Mouse (Mus musculus) retina, postnatal 7 days (tissue): ENCODE data around the gene Fstl3.

Experiments used
- DNase-seq: peaks from one replicate; pipeline ENCODE4 v3.0.0-alpha.2; 2012; ENCODE audit warnings: low read depth, low spot score

The Fstl3 gene

DNA sequence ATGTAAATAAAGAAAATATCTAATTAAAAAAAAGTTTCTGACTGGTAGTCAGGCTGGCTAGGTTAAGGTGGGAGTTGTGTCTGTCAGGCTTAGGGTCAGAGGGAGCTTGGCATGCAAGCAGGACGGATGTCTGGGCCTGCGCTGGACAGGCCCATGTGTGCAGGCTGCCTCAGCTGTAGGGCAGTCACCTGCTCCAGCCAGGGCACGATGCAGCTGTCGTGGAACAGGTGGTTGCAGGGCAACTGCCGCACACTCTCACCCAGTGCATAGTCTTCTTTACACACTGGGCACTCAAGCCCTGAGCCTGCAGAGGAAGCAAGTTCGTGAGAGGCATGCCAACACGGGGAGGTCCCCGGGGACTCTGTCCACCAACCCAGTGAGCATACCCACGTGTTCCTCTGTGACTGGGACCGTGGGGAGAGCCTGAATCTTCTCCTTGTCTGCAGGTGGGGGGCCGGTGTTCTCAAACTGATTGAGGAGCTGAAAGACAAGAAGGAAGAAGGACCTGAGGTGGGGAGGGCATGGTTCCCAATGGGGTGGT, 16.4 kb upstream of the Fstl3 start:
- DNase-seq: no peak

DNA sequence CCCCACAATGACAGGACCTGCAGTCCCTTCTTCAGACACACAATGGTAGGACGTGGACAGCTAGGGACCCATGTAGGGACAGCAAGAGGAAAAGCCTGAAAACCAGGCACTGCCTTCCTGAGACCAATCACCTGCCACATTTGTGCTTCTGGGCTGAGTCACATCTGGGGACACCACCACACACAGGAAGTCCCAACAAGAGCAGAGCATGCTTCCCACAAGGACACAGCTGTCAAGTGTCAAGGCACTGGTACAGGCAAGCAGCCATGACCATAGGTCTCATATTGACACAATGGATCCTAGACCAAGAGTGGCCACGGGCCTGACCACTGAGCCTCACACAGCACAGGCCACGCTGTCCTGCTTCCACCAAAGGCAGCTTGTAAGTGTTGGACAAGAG, 14.2 kb upstream of the Fstl3 start:
- no peak for DNase-seq

DNA sequence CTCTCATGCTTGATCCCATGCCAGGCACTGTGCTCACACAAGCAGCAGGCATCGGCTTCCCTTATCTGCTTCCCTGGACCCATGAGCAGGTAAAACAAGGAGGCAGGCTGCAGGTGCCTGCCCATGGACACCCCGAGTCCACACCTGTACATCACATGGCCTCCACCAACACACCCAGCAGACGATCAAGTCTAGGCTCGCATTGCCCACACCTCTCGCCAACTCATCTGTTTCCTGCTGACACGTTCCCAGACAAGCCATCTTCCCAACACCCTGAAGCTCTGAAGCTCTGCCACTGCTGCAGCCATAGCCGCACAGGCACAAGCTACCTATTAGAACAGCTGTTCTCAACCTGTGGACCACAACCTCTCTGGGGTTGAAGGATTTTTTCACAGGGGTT, 12.8 kb upstream of the Fstl3 start:
- DNase-seq: no peak

DNA sequence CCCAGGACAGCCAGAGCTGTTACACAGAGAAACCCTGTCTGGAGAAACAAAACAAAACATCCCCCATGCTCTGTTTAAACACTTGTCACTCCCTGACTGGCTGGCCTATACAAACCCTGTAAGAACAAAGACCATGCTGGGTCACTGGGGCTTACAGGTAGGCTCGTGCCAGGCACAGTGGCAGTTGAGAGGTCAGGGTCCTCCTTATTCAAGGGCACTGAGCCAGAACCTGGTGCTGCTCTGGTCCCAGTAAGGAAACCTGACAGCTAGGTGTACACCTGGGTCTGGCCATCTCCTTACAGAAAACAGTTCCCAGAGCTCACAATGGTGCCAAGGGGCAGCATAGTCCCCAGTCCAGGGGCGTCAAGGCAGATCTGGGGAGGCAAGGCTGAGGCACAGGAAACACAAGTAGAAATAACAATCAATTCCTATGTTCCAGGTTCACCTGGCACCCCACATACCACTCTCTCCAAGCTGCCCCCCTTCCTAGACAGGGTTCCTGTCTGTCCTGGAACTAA, 11.8 kb upstream of the Fstl3 start:
- DNase-seq: no peak

DNA sequence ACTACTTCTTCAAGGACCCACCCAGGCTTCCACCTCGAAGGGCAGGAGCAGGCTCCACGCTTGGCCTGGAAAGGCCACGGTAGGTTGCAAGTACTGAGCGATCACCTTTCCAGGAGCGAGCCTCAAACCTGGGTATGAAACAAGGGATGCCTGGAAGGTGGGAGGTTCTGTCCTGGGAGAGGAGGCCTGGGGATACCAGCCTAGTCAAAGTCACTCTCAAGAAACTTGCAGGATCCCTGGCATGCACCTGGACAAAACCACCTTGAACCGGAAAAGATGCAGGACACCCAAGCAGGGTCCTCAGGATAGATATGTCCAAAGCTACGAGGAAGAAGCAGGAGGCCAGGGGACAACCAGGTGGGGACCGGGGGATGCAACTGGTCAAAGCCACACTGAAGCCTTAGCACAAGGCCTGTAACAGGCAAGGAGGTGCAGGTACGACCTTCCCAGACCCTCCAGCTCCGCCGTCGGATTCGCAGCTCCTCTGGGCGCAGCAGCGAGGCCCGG, 11.0 kb upstream of the Fstl3 start:
- DNase-seq: no peak

DNA sequence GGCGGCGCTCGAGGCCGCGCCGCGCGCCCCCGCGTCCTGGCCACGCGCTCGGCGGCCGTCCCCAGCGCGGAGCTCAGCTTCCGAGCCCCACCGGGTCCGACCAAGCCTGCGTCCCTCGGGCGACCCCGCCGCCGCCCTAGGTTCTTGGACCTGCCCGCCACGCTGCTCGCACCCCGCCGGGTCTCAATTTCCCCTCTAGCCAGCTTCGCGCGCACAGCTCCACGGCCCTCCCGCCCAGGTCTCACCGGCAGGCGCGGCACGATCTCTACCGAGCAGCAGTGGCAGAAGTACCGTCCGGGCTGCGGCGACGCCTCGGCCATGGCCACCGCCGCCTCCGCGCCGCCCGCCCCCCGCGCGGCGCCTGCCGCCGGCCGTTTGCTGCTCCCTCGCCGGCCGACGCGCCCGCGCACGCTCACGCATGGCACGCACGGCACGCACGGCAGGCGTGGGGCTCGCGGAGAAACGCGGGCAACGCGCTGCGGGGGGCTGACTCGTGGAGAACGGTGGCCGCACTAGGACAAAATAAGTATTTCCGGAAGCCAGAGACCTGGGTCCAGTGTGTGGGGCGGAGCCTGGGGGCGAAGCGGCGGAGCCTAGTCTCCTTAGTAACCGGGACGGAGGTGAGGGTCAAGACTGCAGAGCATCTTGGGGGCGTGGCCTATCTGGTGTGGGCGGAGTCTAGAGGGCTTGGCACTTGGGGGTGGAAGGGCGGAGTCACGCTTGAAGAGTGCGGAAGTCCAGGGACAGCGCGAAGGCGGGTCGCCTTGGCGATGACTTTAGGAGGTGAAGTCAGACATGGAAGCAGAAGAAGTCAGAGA, 10.4 kb upstream of the Fstl3 start, which contains the start of gene Rnf126:
Gene Rnf126, minus strand, starts transcription at position 445 of the 818 bp plus-strand sequence.
- peak; percentile 100 for DNase-seq

DNA sequence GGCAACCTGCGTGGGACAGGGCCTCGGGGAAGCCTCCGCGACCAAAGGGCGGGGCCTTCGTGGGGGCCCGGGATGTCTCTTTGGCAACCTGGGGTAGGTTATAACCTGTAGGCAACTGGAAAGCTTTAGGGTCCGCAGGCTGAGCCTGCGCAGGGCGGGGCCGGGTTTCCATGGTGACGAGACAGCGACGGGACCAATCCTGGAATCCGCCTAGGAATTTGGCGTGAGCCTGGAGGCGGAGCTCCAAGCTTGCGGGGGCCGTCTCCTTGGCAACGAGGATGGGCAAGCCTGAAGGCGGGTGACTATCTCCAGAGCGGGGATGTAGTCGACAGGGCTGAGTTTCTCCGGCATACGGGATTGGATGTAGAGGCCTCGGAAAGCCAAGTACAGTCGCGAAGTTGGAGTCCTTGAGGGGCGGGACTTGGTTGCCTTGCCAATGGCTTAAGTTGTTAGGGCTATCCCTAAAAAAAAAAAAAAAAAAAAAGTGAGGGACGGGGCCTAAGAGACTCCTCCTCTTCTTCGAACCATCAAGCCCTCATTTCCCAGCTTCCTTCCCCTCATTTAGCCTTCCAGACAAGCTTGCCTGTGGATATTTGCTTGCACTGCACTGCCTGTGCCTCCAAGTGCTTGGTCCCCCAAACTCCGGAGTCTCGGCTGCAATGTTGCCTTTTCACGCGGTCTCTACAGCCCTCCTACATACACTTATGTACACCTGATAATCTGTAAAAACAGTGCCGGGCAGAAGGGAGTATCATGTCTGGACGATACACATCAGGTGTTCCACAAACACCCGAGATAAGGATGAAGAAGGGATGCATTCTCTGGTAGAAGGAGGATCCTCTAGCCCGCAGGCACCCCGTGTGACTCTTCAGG, 9.5 kb upstream of the Fstl3 start:
- DNase-seq: peak; percentile 79

DNA sequence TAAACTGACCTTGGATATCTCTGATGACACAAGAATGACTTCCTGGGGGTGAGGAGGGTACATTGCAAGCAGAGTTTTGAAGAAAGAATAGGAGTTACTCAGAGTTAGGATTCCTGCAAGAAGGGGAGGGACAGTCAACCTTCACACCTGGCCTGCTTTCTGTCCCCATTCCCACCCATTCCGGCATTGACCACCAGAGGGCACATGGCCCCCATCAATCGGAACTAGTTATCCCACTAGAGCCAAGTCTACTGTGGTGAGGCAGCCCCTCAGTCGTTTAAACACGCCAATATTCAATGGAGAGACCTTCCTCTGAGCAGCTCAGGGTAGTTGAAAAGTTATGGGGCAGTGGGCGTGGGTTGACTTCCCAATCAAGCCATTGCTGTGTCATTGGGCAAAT, 8.7 kb upstream of the Fstl3 start:
- DNase-seq: peak; percentile 57

DNA sequence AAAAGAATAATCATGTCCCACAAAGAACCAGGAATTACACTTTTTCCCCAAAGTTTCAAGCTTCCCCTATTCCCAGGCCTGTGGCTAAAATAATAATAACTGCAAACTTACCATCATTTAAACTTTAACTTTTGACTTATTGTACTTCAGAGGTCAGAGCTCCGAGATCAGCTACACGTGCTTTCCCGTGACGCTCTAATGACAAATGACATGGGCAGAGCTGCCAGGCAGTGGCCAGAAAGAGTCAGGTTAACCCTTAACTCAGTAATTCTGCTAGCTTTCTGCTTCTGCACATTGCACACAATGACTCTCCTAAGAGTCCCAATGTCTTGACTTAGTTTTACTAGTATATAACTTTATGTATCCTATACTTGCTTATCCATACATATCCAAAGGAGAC, 7.7 kb upstream of the Fstl3 start:
- DNase-seq: no peak

DNA sequence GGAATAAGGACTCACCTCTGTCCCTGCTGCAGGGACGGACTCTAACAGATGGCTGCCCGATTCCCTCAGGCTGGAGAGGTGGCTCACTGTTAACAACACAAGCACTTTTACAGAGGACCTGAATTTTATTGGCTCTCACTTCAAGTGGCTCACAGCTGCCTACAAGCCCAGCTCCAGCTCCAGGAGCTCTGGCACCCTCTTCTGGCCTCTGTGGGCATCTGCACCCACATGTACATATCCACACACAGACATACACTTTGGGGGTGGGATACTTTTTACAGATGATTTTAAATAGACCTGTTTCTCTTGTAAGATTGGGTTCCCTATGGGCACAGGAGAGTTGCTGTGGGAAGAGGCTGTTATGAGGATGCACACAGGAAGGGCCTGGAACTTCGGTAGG, 4.8 kb upstream of the Fstl3 start:
- no peak for DNase-seq

DNA sequence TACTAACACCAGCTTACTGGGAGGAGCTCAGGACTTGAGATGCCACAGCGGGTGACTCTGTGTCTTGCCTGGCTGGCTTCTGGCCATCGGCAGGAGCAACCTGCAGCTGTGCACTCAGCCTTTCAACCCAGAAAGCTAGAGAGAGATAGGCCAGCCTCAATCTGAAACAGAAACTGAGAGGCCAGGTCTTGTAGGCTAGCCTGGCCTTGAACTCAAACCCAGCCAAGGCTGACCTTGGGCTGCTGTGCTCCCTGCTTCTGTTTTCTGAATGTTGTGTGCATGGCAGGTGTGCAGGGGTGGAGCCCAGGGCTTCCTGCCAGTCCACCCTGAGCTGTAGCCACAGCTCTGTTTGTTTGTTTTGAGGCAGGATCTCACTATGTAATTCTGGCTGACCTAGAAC, 3.9 kb upstream of the Fstl3 start:
- DNase-seq: no peak

DNA sequence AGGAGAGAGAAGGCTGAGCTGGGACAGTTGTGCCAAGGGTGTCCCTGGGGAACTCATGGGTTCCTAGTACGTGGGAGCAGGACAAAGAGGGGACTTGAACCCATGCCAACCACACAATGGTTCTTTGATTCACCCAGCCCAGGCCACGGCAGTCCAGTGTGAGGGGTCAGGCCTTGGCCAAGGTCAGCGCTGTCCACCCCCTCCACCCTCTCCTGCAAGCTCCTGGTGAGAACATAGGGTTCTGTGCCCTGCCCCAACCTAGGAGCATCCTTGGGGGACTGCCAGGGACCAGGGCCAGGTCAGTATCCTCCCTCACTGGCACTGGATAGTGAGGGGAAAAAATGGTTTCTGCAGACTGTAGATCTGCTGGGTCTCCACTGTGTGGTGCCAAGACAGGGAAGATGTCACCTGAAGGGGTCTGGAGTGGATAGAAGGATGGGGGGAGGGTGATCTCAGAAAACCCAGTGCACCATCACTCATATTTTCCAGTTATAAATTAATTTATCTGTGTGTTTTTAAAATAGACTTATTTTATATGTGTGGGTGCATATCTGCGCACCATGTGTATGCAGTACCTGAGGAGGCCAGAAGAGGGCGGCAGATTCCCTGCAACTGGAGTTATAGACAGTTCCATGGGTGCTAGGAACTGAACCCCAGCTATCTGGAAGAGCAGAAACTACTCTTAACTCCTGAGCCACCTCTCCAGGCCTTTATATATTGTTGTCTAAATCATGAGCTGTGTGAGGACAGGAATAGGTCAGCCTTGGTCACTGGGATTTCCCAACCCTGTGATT, 2.4 kb upstream of the Fstl3 start:
- DNase-seq: no peak

DNA sequence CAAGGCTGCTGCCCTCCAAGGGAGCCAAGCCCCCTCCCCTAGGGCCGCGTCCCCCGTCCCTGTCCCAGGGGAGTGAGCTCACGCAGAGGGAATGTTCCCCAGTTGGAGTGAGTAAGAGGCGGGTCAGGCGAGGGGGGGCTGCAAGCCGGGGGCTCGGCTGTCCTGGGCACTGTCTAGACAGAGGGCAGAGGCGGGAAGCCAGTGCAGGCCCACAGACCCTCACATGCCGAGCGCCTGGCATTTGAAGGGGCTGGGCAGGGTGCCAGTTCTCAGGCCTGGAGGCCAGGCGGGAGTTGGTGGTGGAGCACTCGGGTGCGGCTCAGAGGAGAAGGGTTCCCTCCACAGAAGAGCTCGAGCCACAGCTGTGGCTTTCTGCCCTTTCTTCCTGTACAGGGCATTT, 934 bp downstream of the Fstl3 start:
- DNase-seq: no peak

DNA sequence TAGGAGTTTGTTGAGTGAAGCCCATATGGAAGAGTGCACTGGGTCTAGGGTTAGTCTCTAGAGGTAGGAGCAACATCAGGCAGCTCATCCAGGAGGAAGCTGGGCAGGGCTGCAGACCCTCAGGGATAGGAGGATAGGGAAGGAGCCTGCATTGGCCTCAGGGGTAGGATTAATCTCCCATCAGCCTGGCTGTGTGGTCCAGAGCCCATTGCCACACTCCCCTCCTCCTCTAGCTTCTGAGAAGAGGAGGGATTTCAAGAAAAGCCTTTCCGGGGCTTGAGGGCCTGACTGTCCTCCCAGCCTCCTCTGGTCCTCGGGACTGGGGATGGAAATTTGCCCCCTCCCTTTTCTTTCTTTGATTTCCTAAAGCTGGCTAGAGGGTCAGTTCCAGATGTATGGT, 2.1 kb downstream of the Fstl3 start:
- no peak for DNase-seq

DNA sequence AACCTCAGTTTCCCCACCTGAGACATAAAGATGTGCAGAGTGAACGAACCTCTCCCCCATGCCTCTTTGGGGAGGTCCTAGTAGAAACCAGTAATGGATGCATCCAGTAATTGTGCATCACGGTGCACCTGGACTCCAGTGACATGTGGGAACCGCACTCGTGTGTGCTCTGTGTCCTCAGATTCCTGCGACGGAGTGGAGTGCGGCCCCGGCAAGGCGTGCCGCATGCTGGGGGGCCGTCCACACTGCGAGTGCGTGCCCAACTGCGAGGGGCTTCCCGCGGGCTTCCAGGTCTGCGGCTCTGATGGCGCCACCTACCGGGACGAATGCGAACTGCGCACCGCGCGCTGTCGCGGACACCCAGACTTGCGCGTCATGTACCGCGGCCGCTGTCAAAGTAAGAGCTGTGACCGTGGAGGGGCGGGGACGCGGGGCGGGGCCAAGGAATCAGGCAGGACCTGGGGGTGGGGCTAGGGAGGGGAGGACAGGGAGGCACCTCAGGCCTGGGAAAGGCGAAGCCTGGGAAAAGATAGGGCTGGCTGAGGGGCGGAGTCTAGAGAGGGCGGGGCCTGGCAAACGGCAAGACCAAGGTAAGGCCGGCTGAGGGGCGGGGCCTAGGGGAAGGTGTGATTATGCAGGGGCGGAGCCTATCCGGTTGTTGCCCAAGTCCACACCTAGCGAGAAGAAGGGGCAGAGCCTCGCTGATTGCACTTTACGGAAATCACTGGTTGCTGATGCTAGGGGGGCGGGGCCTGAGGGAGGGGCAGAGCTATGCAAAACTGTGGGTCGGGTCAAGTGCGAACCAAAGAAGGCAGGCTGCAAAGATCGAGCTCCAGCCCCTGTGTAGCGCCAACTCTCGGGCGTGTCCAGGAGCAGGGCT, 3.0 kb downstream of the Fstl3 start:
- peak; percentile 90 for DNase-seq

DNA sequence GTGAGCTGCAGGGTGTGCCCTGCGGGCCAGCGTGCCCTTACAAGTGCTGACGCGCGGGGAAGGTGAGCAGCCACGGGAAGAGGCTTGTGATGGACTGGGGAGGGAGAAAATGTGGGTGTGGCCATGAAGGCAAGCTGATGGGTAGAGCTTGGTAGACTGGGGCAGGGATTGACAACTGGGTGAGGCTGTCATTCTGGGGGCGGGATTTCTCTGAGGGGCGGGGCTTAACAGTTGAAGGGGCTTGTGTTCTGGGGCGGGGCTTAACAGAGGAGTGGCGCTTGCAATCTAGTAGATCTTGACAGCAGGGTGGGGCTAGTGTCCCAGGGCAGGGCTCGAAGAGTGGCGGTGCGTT, 3.6 kb downstream of the Fstl3 start:
- peak; percentile 49 for DNase-seq

DNA sequence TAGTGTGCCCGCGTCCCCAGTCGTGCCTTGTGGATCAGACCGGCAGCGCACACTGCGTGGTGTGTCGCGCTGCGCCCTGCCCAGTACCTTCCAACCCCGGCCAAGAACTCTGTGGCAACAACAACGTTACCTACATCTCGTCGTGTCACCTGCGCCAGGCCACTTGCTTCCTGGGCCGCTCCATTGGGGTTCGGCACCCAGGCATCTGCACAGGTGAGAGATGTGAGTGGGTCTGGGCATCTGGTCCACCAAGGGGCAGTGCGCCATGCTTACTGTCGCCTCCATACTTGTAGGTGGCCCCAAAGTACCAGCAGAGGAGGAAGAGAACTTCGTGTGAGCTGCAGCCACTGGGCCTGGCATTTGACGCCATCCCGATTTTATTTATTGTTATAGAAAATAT, 4.1 kb downstream of the Fstl3 start:
- DNase-seq: no peak

DNA sequence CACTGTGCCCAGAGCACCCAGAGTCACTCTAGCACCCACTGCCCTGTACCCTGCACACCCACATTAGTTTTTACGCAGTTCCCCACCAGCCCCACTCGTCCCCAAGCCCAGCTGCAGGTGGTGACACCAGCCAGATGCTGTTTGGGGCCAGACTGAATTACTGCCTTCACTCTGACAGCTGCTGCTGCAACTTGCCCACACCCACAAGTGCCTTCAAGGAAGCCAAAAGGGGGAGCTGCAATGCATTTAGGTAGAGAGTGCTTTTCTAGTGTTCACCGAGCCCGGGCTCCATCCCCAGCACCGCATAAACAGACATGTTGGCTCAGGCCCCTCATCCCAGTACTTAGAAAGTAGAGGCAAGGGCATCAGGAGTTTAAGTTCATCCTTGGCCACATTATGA, 4.9 kb downstream of the Fstl3 start:
- DNase-seq: no peak

DNA sequence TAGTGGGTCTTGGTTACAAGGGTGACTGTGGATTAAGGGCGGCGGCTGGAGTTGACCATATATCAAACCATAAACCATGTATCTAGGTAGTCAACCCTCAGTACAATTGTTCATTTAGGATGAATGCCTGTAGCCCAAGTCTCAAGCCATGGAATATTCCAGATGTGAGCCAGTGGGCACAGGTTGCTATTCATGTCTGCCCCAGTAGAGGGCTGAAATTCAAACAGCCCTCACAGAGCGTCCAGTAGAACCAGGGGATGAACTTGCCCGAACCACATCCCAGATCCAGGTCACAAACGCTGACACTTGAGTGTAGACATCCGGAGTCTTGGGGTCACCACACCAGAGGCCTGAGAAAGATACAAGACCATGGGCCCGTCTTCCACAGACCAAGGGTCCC, 6.0 kb downstream of the Fstl3 start:
- DNase-seq: no peak
